Comparison of ENCODE assay signal across 17 mouse cellular contexts in the genomic region with DNA sequence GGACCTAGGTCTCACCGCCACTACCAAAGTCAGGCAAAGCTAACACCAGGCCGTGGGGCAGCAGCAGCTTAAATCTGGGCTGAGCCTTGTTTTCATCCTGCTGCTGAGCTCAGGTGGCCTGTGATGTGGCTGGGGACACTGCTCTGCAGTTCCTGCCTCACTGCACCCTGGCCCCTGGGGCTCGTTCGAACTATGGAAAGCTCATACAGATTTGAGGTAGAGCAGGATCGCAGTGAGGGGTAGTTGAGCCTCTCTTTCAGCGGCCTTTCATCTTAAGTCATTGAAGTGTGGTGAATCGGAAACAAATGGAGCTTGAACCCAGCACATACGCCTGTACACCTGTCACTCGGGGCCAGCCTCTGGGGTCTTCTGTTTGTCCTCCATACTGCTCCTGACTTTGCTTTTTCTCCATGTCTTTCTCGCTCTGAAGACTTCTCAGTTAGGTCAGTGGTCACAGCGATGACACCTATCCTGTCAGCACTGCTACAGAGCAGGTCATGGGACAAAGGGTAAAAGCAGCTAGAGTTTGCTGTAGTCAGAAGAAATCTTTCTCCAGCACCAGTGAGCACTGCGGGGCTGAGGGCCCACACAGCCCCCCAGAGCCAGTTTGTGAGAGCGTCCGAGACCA. TPM values are rescaled to one million over a fixed set of nuclear protein-coding genes. Genes with fewer than 3 reads are reported as not detected.
DNase-seq lines count a peak whose midpoint lies in the region; ATAC-seq and TF ChIP-seq lines count a peak whose summit lies in the region.
"Had no signal": no experiment of that assay in that cellular context is flagged by ENCODE, and none has a peak within 500 bp of the region (broad histone marks: within the 10 kb centered on the region; RNA-seq: fewer than 3 reads in every experiment).

No protein-coding gene starts in this region.

- peaks cover 30% of the 10 kb centered on the region for H3K36me3 ChIP-seq in hindbrain, embryonic 13.5 days
- peaks cover 25% of the 10 kb centered on the region for H3K36me3 ChIP-seq in hindbrain, embryonic 14.5 days (replicated peaks; ENCODE audit: control insufficient read depth, insufficient read depth)
- peaks cover 35% of the 10 kb centered on the region for H3K36me3 ChIP-seq in liver, postnatal 0 days (replicated peaks; ENCODE audit: insufficient read depth, low read length)
- peaks cover 48% of the 10 kb centered on the region for H3K36me3 ChIP-seq in liver, embryonic 12.5 days
- H3K36me3 ChIP-seq in thymus, adult 2 months (ENCODE audit: control insufficient read depth, insufficient read depth, low read length) = peaks cover 17% of the 10 kb centered on the region
- H3K36me3 ChIP-seq in midbrain, embryonic 15.5 days (replicated peaks) = peaks cover 10% of the 10 kb centered on the region

- no peak for TF ChIP-seq POLR2A in thymus, adult 2 months (IDR thresholded peaks at IDR 0.05; ENCODE audit: control insufficient read depth, extremely low read depth, insufficient read depth, low read length, poor library complexity)

- H3K4me2 ChIP-seq in hindbrain, embryonic 13.5 days = no peak overlapping the region
- no peak overlapping the region for H3K4me2 ChIP-seq in hindbrain, embryonic 14.5 days (replicated peaks)
- no peak overlapping the region for H3K4me2 ChIP-seq in liver, postnatal 0 days (ENCODE audit: low read depth, low read length)
- no peak overlapping the region for H3K4me2 ChIP-seq in liver, embryonic 12.5 days
- H3K4me2 ChIP-seq in midbrain, embryonic 15.5 days = no peak overlapping the region
- H3K4me2 ChIP-seq: liver, embryonic 13.5 days; neural tube, embryonic 12.5 days; stomach, embryonic 15.5 days had no signal

- H3K9me3 ChIP-seq in hindbrain, embryonic 13.5 days = no peaks in the 10 kb centered on the region
- no peaks in the 10 kb centered on the region for H3K9me3 ChIP-seq in hindbrain, embryonic 14.5 days (ENCODE audit: control insufficient read depth, low read length)
- no peaks in the 10 kb centered on the region for H3K9me3 ChIP-seq in liver, postnatal 0 days (ENCODE audit: low read length)
- no peaks in the 10 kb centered on the region for H3K9me3 ChIP-seq in liver, embryonic 12.5 days (replicated peaks)
- H3K9me3 ChIP-seq in midbrain, embryonic 15.5 days = no peaks in the 10 kb centered on the region
- H3K9me3 ChIP-seq: liver, embryonic 13.5 days; neural tube, embryonic 12.5 days; stomach, embryonic 15.5 days had no signal

- H3K27me3 ChIP-seq in hindbrain, embryonic 13.5 days = no peaks in the 10 kb centered on the region
- H3K27me3 ChIP-seq in hindbrain, embryonic 14.5 days (ENCODE audit: control insufficient read depth, insufficient read depth, low read length) = no peaks in the 10 kb centered on the region
- no peaks in the 10 kb centered on the region for H3K27me3 ChIP-seq in liver, postnatal 0 days (ENCODE audit: insufficient read depth, low read length)
- H3K27me3 ChIP-seq in liver, embryonic 12.5 days (replicated peaks) = no peaks in the 10 kb centered on the region
- no peaks in the 10 kb centered on the region for H3K27me3 ChIP-seq in thymus, adult 2 months (ENCODE audit: control insufficient read depth, insufficient read depth, low read length)
- H3K27me3 ChIP-seq in midbrain, embryonic 15.5 days (replicated peaks) = no peaks in the 10 kb centered on the region
- H3K27me3 ChIP-seq: liver, embryonic 13.5 days; neural tube, embryonic 12.5 days; stomach, embryonic 15.5 days had no signal

- peaks cover 45% of the 10 kb centered on the region for H3K4me1 ChIP-seq in hindbrain, embryonic 13.5 days (replicated peaks)
- peaks cover 8% of the 10 kb centered on the region; the same call in 1 of the 2 replicates for H3K4me1 ChIP-seq in hindbrain, embryonic 14.5 days (replicated peaks; ENCODE audit: control insufficient read depth, insufficient read depth, low read length)
- peaks cover 21% of the 10 kb centered on the region for H3K4me1 ChIP-seq in liver, postnatal 0 days (ENCODE audit: insufficient read depth)
- peaks cover 23% of the 10 kb centered on the region for H3K4me1 ChIP-seq in liver, embryonic 12.5 days
- H3K4me1 ChIP-seq in thymus, adult 2 months (replicated peaks; ENCODE audit: control insufficient read depth, insufficient read depth, low read length) = peaks cover 10% of the 10 kb centered on the region
- H3K4me1 ChIP-seq in midbrain, embryonic 15.5 days = peaks cover 34% of the 10 kb centered on the region

- 56% methylated on average over 14 of the region's 14 CpGs for WGBS in hindbrain, embryonic 13.5 days
- WGBS in hindbrain, embryonic 14.5 days = 52% methylated on average over 14 of the region's 14 CpGs
- 74% methylated on average over 14 of the region's 14 CpGs for WGBS in liver, postnatal 0 days (ENCODE audit: insufficient replicate concordance)
- WGBS in liver, embryonic 12.5 days (ENCODE audit: insufficient replicate concordance) = 84% methylated on average over 14 of the region's 14 CpGs
- 48% methylated on average over 14 of the region's 14 CpGs for WGBS in thymus, adult 2 months
- WGBS in midbrain, embryonic 15.5 days = 39% methylated on average over 14 of the region's 14 CpGs

- no peak for TF ChIP-seq CTCF in liver, postnatal 0 days (IDR thresholded peaks at IDR 0.05; ENCODE audit: low read depth)
- no peak for TF ChIP-seq CTCF in thymus, adult 2 months (IDR thresholded peaks at IDR 0.05; ENCODE audit: borderline replicate concordance, control insufficient read depth, extremely low read depth, insufficient read depth, low read length, poor library complexity)

- H3K4me3 ChIP-seq in hindbrain, embryonic 13.5 days = no peak overlapping the region
- no peak overlapping the region for H3K4me3 ChIP-seq in hindbrain, embryonic 14.5 days (replicated peaks; ENCODE audit: low read length)
- no peak overlapping the region for H3K4me3 ChIP-seq in liver, postnatal 0 days (ENCODE audit: low read depth, low read length)
- H3K4me3 ChIP-seq in liver, embryonic 12.5 days = no peak overlapping the region
- no peak overlapping the region for H3K4me3 ChIP-seq in thymus, adult 2 months (ENCODE audit: control insufficient read depth, insufficient read depth, low read length)
- no peak overlapping the region for H3K4me3 ChIP-seq in midbrain, embryonic 15.5 days
- H3K4me3 ChIP-seq: gastrocnemius, adult 2 months; liver, embryonic 13.5 days; neural tube, embryonic 12.5 days; stomach, embryonic 15.5 days had no signal

- DNase-seq in hindbrain, embryonic 14.5 days (ENCODE audit: low spot score) = no peak
- DNase-seq in liver, postnatal 0 days = no peak
- peak; percentile 19 for DNase-seq in thymus, adult 2 months
- DNase-seq in thymus, postnatal 25 days = no peak
- DNase-seq: adrenal gland, postnatal 25 days; cerebellum, postnatal 10 days; gastrocnemius, adult 2 months; heart, adult 18-20 months; layer of hippocampus, adult 9-11 months; liver, embryonic 13.5 days had no signal

- H3K27ac ChIP-seq in hindbrain, embryonic 13.5 days = peak overlapping the region; percentile 44; the same call in 1 of the 2 replicates
- H3K27ac ChIP-seq in hindbrain, embryonic 14.5 days = no peak overlapping the region
- peak overlapping the region; percentile 7; the same call in 1 of the 2 replicates for H3K27ac ChIP-seq in liver, postnatal 0 days (ENCODE audit: low read depth)
- no peak overlapping the region for H3K27ac ChIP-seq in liver, embryonic 12.5 days
- H3K27ac ChIP-seq in thymus, adult 2 months (ENCODE audit: control insufficient read depth, insufficient read depth, low read length) = no peak overlapping the region; the same call in 1 of the 2 replicates
- H3K27ac ChIP-seq in midbrain, embryonic 15.5 days = no peak overlapping the region; the same call in 1 of the 2 replicates
- H3K27ac ChIP-seq: gastrocnemius, adult 2 months; liver, embryonic 13.5 days; neural tube, embryonic 12.5 days; stomach, embryonic 15.5 days had no signal

- H3K9ac ChIP-seq in hindbrain, embryonic 13.5 days = no peak overlapping the region
- no peak overlapping the region for H3K9ac ChIP-seq in hindbrain, embryonic 14.5 days
- no peak overlapping the region for H3K9ac ChIP-seq in liver, postnatal 0 days (replicated peaks)
- H3K9ac ChIP-seq in liver, embryonic 12.5 days = no peak overlapping the region
- no peak overlapping the region for H3K9ac ChIP-seq in midbrain, embryonic 15.5 days
- H3K9ac ChIP-seq: liver, embryonic 13.5 days; neural tube, embryonic 12.5 days; stomach, embryonic 15.5 days had no signal

- TF ChIP-seq EP300 in liver, postnatal 0 days (IDR thresholded peaks at IDR 0.05; ENCODE audit: low read depth) = no peak

- ATAC-seq in hindbrain, embryonic 13.5 days (ENCODE audit: low FRiP score) = peak; percentile 32; the same call in 1 of the 2 replicates
- no peak for ATAC-seq in hindbrain, embryonic 14.5 days (ENCODE audit: low FRiP score)
- ATAC-seq in liver, postnatal 0 days = no peak
- ATAC-seq in liver, embryonic 12.5 days = no peak
- 0 out of 2 replicates have a peak, but pooled peaks have one; percentile 21 for ATAC-seq in midbrain, embryonic 15.5 days (replicated peaks)
- no peak for ATAC-seq in megakaryocyte progenitor cell, adult 5-6 weeks (replicated peaks; ENCODE audit: poor library complexity)
- ATAC-seq: inflammation-experienced regulatory T-cells, adult 6 months had no signal

RNA-seq across cellular contexts. Expression of a gene that starts 20.7 kb away (rescaled TPM):
- 17.3 and 19.5 TPM in 2 replicates for polyA plus RNA-seq in hindbrain, embryonic 13.5 days (2015; fragmentation: Nextera tagmentation; extraction: Ambion mirVana)
- 25.1 and 26.8 TPM in 2 replicates for polyA plus RNA-seq in hindbrain, embryonic 14.5 days (2014; fragmentation: Nextera tagmentation; extraction: Ambion mirVana)
- 38.2 and 49.3 TPM in 2 replicates for polyA plus RNA-seq in liver, postnatal 0 days (2015; fragmentation: Nextera tagmentation; extraction: Ambion mirVana)
- 9.6 and 10.5 TPM in 2 replicates for polyA plus RNA-seq in liver, embryonic 12.5 days (2016; fragmentation: Nextera tagmentation; extraction: Ambion mirVana)
- polyA plus RNA-seq in thymus, adult 2 months (2012; rRNA removed) = 32.5 and 34.0 TPM in 2 replicates
- polyA plus RNA-seq in midbrain, embryonic 15.5 days (2015; fragmentation: Nextera tagmentation; extraction: Ambion mirVana) = 16.8 and 18.2 TPM in 2 replicates
- 58.0 and 60.4 TPM in 2 replicates for total RNA-seq in megakaryocyte progenitor cell, adult 5-6 weeks (2015)
- total RNA-seq in megakaryocyte progenitor cell, adult 5-6 weeks (2017) = 28.3 and 30.2 TPM in 2 replicates

Comparison
In these comparisons a context has a peak if more than half of its experiments do, and no peak if none do; other contexts are left out.
1. ATAC-seq: peak in hindbrain, embryonic 13.5 days (single experiment) and midbrain, embryonic 15.5 days (single experiment); none in hindbrain, embryonic 14.5 days (single experiment), liver, postnatal 0 days (single experiment), liver, embryonic 12.5 days (single experiment) and megakaryocyte progenitor cell, adult 5-6 weeks (single experiment).
2. H3K27ac ChIP-seq: peak in hindbrain, embryonic 13.5 days (single experiment) and liver, postnatal 0 days (single experiment); none in hindbrain, embryonic 14.5 days (single experiment), liver, embryonic 12.5 days (single experiment), thymus, adult 2 months (single experiment) and midbrain, embryonic 15.5 days (single experiment).